Mouse (Mus musculus) C2C12 (cell line): ENCODE results near the gene C530008M17Rik.

Experiments
- CEBPB ChIP-seq: IDR thresholded peaks from one replicate; pipeline ENCODE4 v1.6.1; 2011; ENCODE audit warnings: low read depth, mild to moderate bottlenecking, control low read depth, moderate library complexity
- CTCF ChIP-seq: IDR thresholded peaks from one replicate; pipeline ENCODE4 v1.5.1; 2011; ENCODE audit not compliant: control insufficient read depth, insufficient read depth, insufficient read length
- FOSL1 ChIP-seq: IDR thresholded peaks from one replicate; pipeline ENCODE4 v1.8.0; 2011; ENCODE audit warnings: mild to moderate bottlenecking, low read length; ENCODE audit not compliant: poor library complexity, insufficient read depth, severe bottlenecking
- MAX ChIP-seq: IDR thresholded peaks from one replicate; pipeline ENCODE4 v1.6.1; 2011; ENCODE audit warnings: mild to moderate bottlenecking, control low read depth
- MYOD1 ChIP-seq: IDR thresholded peaks from one replicate; pipeline ENCODE4 v1.6.1; 2011; ENCODE audit warnings: low read depth; ENCODE audit not compliant: control insufficient read depth, insufficient read length
- MYOG ChIP-seq: IDR thresholded peaks from one replicate; pipeline ENCODE4 v1.6.1; 2011; ENCODE audit not compliant: control insufficient read depth, insufficient read length; ENCODE audit errors: extremely low read depth
- USF1 ChIP-seq: IDR thresholded peaks from one replicate; pipeline ENCODE4 v1.6.1; 2011; ENCODE audit warnings: low read depth, mild to moderate bottlenecking, control low read depth, moderate library complexity

DNA sequence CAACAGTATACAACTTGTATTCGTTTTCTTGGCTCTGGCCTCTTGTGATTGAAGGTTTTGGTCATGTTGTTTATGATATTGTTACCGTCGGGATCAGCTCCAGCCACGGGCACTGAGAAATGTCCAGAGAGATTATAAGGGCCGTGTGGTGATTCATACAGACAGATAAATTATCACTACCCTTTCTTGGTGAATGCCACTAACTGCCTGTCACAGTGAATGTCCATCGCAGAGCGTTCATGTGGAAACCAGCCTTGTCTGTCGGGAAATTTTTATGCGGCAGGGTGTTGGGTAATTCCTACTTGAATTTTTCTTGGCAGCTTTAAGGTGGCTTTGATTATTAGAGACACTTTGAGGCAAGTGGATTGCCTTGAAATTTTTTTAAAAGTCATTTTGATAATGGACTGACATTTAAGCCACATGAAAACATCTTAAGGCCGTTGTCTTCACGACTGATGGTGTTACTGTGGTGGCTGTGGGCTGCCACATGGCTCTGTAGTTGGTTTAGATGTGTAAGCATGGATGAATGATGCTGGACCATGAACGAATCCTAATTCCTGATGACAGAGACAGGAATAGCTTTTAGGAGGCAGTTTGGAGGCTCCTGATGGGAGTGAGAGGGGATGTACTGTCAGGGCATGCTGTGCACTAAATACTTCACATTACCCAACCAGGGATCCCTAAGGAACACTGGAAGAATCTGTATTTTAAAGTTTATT, 35.6 kb downstream of the C530008M17Rik start:
- TF ChIP-seq CTCF (no peak), FOSL1 (no peak), USF1 (no peak), MYOD1 (no peak), MYOG (no peak), MAX (no peak), CEBPB (no peak)
